Mouse (Mus musculus): Measurements from ENCODE around the gene Glt8d1. TPM values are rescaled to one million over a fixed set of nuclear protein-coding genes. Genes with fewer than 3 reads are reported as not detected.
A peak's percentile ranks its signal among the peaks of the same experiment; 100 is the strongest.

Glt8d1 gene
- total and polyA plus RNA-seq, 3 experiments: 18.4 to 25.1 (median 24.6) TPM

- peaks cover 19% of the 10 kb centered on the region for H3K36me3 ChIP-seq (ENCODE audit: control insufficient read depth, insufficient read depth, low read length)
- WGBS: 11% methylated on average over 1 of the region's 1 CpGs
- no peak for DNase-seq
These were observed 21.4 kb downstream of the Glt8d1 start for GRCm38 (mm10) chr14:31022579-31022978.

GRCm38 (mm10) chr14:31025785-31026184, 24.6 kb downstream of the Glt8d1 start:
- H3K9ac ChIP-seq (ENCODE audit: low read depth, low read length): no peak overlapping the region
- peaks cover 11% of the 10 kb centered on the region for H3K36me3 ChIP-seq (ENCODE audit: control insufficient read depth, insufficient read depth, low read length)
- no peak for TF ChIP-seq EP300 (IDR thresholded peaks at IDR 0.05; ENCODE audit: insufficient read depth, low read depth, low read length)
- peak; percentile 58 for TF ChIP-seq CTCF (IDR thresholded peaks at IDR 0.05)
- no peak for TF ChIP-seq POLR2A (IDR thresholded peaks at IDR 0.05; ENCODE audit: insufficient read depth, low read depth, low read length)
- H3K79me2 ChIP-seq (replicated peaks; ENCODE audit: control insufficient read depth, insufficient read depth, low read length): peaks cover 1% of the 10 kb centered on the region; the same call in 1 of the 2 replicates
- H3K4me1 ChIP-seq (ENCODE audit: control insufficient read depth, insufficient read depth, low read length): no peaks in the 10 kb centered on the region
- no peak overlapping the region for H3K27ac ChIP-seq
- intact Hi-C loops (cut with DNase I): loop anchor here (5.0 kb wide), 1 partner anchor 37 kb away; no protein-coding TSS in a partner anchor
- no peak for DNase-seq
- H3K4me3 ChIP-seq: no peak overlapping the region
- no peaks in the 10 kb centered on the region for H3K27me3 ChIP-seq (ENCODE audit: control insufficient read depth, insufficient read depth, low read length)
- WGBS: 76% methylated on average over 3 of the region's 3 CpGs

More at GRCm38 (mm10) chr14:31022579-31022978, 21.4 kb downstream of the Glt8d1 start:
- intact Hi-C loops (cut with DNase I): loop anchor here (5.0 kb wide), 1 partner anchor 175 kb away; no protein-coding TSS in a partner anchor
- H3K9ac ChIP-seq (ENCODE audit: low read depth, low read length): no peak overlapping the region
- TF ChIP-seq POLR2A (IDR thresholded peaks at IDR 0.05; ENCODE audit: insufficient read depth, low read depth, low read length) (no peak), EP300 (IDR thresholded peaks at IDR 0.05; ENCODE audit: insufficient read depth, low read depth, low read length) (no peak), CTCF (IDR thresholded peaks at IDR 0.05) (no peak)
- peaks cover 3% of the 10 kb centered on the region; the same call in 1 of the 2 replicates for H3K79me2 ChIP-seq (replicated peaks; ENCODE audit: control insufficient read depth, insufficient read depth, low read length)
- H3K4me1 ChIP-seq (ENCODE audit: control insufficient read depth, insufficient read depth, low read length): peaks cover 7% of the 10 kb centered on the region
- H3K27ac ChIP-seq: no peak overlapping the region
- H3K27me3 ChIP-seq (ENCODE audit: control insufficient read depth, insufficient read depth, low read length): no peaks in the 10 kb centered on the region
- no peak overlapping the region for H3K4me3 ChIP-seq

- H3K36me3 ChIP-seq (ENCODE audit: control insufficient read depth, insufficient read depth, low read length): peaks cover 3% of the 10 kb centered on the region
- H3K27me3 ChIP-seq (ENCODE audit: control insufficient read depth, insufficient read depth, low read length): no peaks in the 10 kb centered on the region
- H3K9ac ChIP-seq (ENCODE audit: low read depth, low read length): no peak overlapping the region
- intact Hi-C loops (cut with DNase I): no loop called here
- no peaks in the 10 kb centered on the region for H3K4me1 ChIP-seq (ENCODE audit: control insufficient read depth, insufficient read depth, low read length)
- H3K79me2 ChIP-seq (replicated peaks; ENCODE audit: control insufficient read depth, insufficient read depth, low read length): no peaks in the 10 kb centered on the region
- H3K27ac ChIP-seq: no peak overlapping the region
- 93% methylated on average over 5 of the region's 5 CpGs for WGBS
- H3K4me3 ChIP-seq: no peak overlapping the region
- DNase-seq: no peak
- TF ChIP-seq POLR2A (IDR thresholded peaks at IDR 0.05; ENCODE audit: insufficient read depth, low read depth, low read length) (no peak), EP300 (IDR thresholded peaks at IDR 0.05; ENCODE audit: insufficient read depth, low read depth, low read length) (no peak), CTCF (IDR thresholded peaks at IDR 0.05) (no peak)
These were observed 44.1 kb downstream of the Glt8d1 start for GRCm38 (mm10) chr14:31045296-31045695.

- Histone ChIP-seq H3K27ac (no peak overlapping the region), H3K9ac (ENCODE audit: low read depth, low read length) (no peak overlapping the region), H3K36me3 (ENCODE audit: control insufficient read depth, insufficient read depth, low read length) (peaks cover 1% of the 10 kb centered on the region), H3K4me3 (no peak overlapping the region), H3K79me2 (replicated peaks; ENCODE audit: control insufficient read depth, insufficient read depth, low read length) (no peaks in the 10 kb centered on the region), H3K4me1 (ENCODE audit: control insufficient read depth, insufficient read depth, low read length) (no peaks in the 10 kb centered on the region), H3K27me3 (ENCODE audit: control insufficient read depth, insufficient read depth, low read length) (no peaks in the 10 kb centered on the region)
- no peak for DNase-seq
- no peak for TF ChIP-seq EP300 (IDR thresholded peaks at IDR 0.05; ENCODE audit: insufficient read depth, low read depth, low read length)
- no peak for TF ChIP-seq CTCF (IDR thresholded peaks at IDR 0.05)
- no peak for TF ChIP-seq POLR2A (IDR thresholded peaks at IDR 0.05; ENCODE audit: insufficient read depth, low read depth, low read length)
- intact Hi-C loops (cut with DNase I): no loop called here
- 100% methylated on average over 1 of the region's 1 CpGs for WGBS
These were observed 44.6 kb downstream of the Glt8d1 start for GRCm38 (mm10) chr14:31045817-31046216.

Other genes with a start within 250 kb of the Glt8d1 start
- gene Tmem110, start 175.8 kb upstream of the Glt8d1 start, total RNA-seq (2021): 1 to 10 TPM; 7.3 to 9.4 TPM
- 13.1 and 14.3 TPM in 2 replicates for gene Tmem110, start 175.8 kb upstream of the Glt8d1 start, polyA plus RNA-seq (2012; rRNA removed)
- 10 to 100 TPM; 14.4 to 15.9 TPM for gene Mustn1, start 122.2 kb upstream of the Glt8d1 start, total RNA-seq (2021)
- 13.6 and 17.7 TPM in 2 replicates for gene Mustn1, start 122.2 kb upstream of the Glt8d1 start, polyA plus RNA-seq (2012; rRNA removed)
- 1 to 10 TPM; 7.1 to 7.3 TPM for gene Itih4, start 114.9 kb upstream of the Glt8d1 start, total RNA-seq (2021)
- gene Itih4, start 114.9 kb upstream of the Glt8d1 start, polyA plus RNA-seq (2012; rRNA removed): 4.7 and 7.0 TPM in 2 replicates
- under 1 TPM; 0.82 to 0.86 TPM for gene Itih3, start 77.6 kb upstream of the Glt8d1 start, total RNA-seq (2021)
- 0.25 and 0.44 TPM in 2 replicates for gene Itih3, start 77.6 kb upstream of the Glt8d1 start, polyA plus RNA-seq (2012; rRNA removed)
- not detected for gene Itih1, start 58.1 kb upstream of the Glt8d1 start, total RNA-seq (2021)
- gene Itih1, start 58.1 kb upstream of the Glt8d1 start, polyA plus RNA-seq (2012; rRNA removed): 0.04 and 0.09 TPM in 2 replicates
- 1 to 10 TPM; 4.0 to 5.6 TPM for gene Nek4, start 50.0 kb upstream of the Glt8d1 start, total RNA-seq (2021)
- gene Nek4, start 50.0 kb upstream of the Glt8d1 start, polyA plus RNA-seq (2012; rRNA removed): 1.7 and 3.2 TPM in 2 replicates
- gene Spcs1, start 272 bp downstream of the Glt8d1 start, total RNA-seq (2021): 100 to 1,000 TPM; 123 to 137 TPM
- gene Spcs1, start 272 bp downstream of the Glt8d1 start, polyA plus RNA-seq (2012; rRNA removed): 145 and 289 TPM in 2 replicates
- gene Pbrm1, start 17.7 kb downstream of the Glt8d1 start, total RNA-seq (2021): 10 to 100 TPM; 49.6 to 52.8 TPM
- 7.7 and 15.7 TPM in 2 replicates for gene Pbrm1, start 17.7 kb downstream of the Glt8d1 start, polyA plus RNA-seq (2012; rRNA removed)
- gene Gnl3, start 17.8 kb downstream of the Glt8d1 start, total RNA-seq (2021): 10 to 100 TPM; 26.2 to 27.6 TPM
- 8.1 and 19.2 TPM in 2 replicates for gene Gnl3, start 17.8 kb downstream of the Glt8d1 start, polyA plus RNA-seq (2012; rRNA removed)
- 10 to 100 TPM; 61.1 to 81.3 TPM for gene Smim4, start 127.6 kb downstream of the Glt8d1 start, total RNA-seq (2021)
- 57.5 and 81.7 TPM in 2 replicates for gene Smim4, start 127.6 kb downstream of the Glt8d1 start, polyA plus RNA-seq (2012; rRNA removed)
- 10 to 100 TPM; 18.7 to 21.8 TPM for gene Nt5dc2, start 129.7 kb downstream of the Glt8d1 start, total RNA-seq (2021)
- gene Nt5dc2, start 129.7 kb downstream of the Glt8d1 start, polyA plus RNA-seq (2012; rRNA removed): 52.5 and 82.7 TPM in 2 replicates
- 10 to 100 TPM; 64.2 to 65.0 TPM for gene Stab1, start 167.2 kb downstream of the Glt8d1 start, total RNA-seq (2021)
- 77.0 and 90.8 TPM in 2 replicates for gene Stab1, start 167.2 kb downstream of the Glt8d1 start, polyA plus RNA-seq (2012; rRNA removed)
- 1,000 to 10,000 TPM; 5,084 to 5,508 TPM for gene Tnnc1, start 206.9 kb downstream of the Glt8d1 start, total RNA-seq (2021)
- 4,851 and 5,939 TPM in 2 replicates for gene Tnnc1, start 206.9 kb downstream of the Glt8d1 start, polyA plus RNA-seq (2012; rRNA removed)
- 100 to 1,000 TPM; 123 to 129 TPM for gene Nisch, start 215.5 kb downstream of the Glt8d1 start, total RNA-seq (2021)
- 187 and 223 TPM in 2 replicates for gene Nisch, start 215.5 kb downstream of the Glt8d1 start, polyA plus RNA-seq (2012; rRNA removed)
- gene Sema3g, start 216.5 kb downstream of the Glt8d1 start, total RNA-seq (2021): 10 to 100 TPM; 15.0 to 15.1 TPM
- 6.1 and 8.0 TPM in 2 replicates for gene Sema3g, start 216.5 kb downstream of the Glt8d1 start, polyA plus RNA-seq (2012; rRNA removed)
- 1 to 10 TPM; 2.9 to 3.6 TPM for gene Phf7, start 249.9 kb downstream of the Glt8d1 start, total RNA-seq (2021)
- gene Phf7, start 249.9 kb downstream of the Glt8d1 start, polyA plus RNA-seq (2012; rRNA removed): 3.1 and 5.7 TPM in 2 replicates

Measured in heart, adult 2 months (tissue).